Mouse (Mus musculus) heart, embryonic 14.5 days (tissue): Measurements from ENCODE around the gene Adat3. TPM values are rescaled to one million over a fixed set of nuclear protein-coding genes. Genes with fewer than 3 reads are reported as not detected.

Source experiments
- microRNA-seq: library from miRNA; unstranded; fragments of <30 nt; microRNA quantifications from one replicate; pipeline ENCODE4, GENCODE M21; 2016
- polyA plus RNA-seq: library from polyadenylated mRNA; unstranded; fragments of >200 nt; fragmentation: Nextera tagmentation; extraction: Ambion mirVana; gene quantifications from 2 replicates; pipeline ENCODE4 v1.2.1, GENCODE M21; 2014

Adat3 gene
- polyA plus RNA-seq, 1 experiment from 2014 or later = 2.6 TPM

Small RNA genes lying within 50 kb of the gene (microRNA-seq; reads per million reads assigned to microRNA genes)
- not detected for gene Mir6912

Other genes starting within 250 kb of the Adat3 start
- not detected in 2 replicates for gene Plk5, start 246.4 kb upstream of the Adat3 start, polyA plus RNA-seq
- gene Mex3d, start 215.2 kb upstream of the Adat3 start, polyA plus RNA-seq = 3.9 and 6.3 TPM in 2 replicates
- gene Mbd3, start 203.3 kb upstream of the Adat3 start, polyA plus RNA-seq = 116 and 125 TPM in 2 replicates
- 2,007 and 2,169 TPM in 2 replicates for gene Uqcr11, start 196.1 kb upstream of the Adat3 start, polyA plus RNA-seq
- gene Tcf3, start 169.2 kb upstream of the Adat3 start, polyA plus RNA-seq = 48.6 and 54.0 TPM in 2 replicates
- gene Onecut3, start 108.0 kb upstream of the Adat3 start, polyA plus RNA-seq = not detected in 2 replicates
- gene Atp8b3, start 63.8 kb upstream of the Adat3 start, polyA plus RNA-seq = 0.08 and 0.09 TPM in 2 replicates
- gene Rexo1, start 41.3 kb upstream of the Adat3 start, polyA plus RNA-seq = 16.7 and 17.0 TPM in 2 replicates
- gene Klf16, start 25.6 kb upstream of the Adat3 start, polyA plus RNA-seq = 3.5 and 5.0 TPM in 2 replicates
- 119 and 141 TPM in 2 replicates for gene Abhd17a, start 12.5 kb upstream of the Adat3 start, polyA plus RNA-seq
- gene Scamp4, start within 50 bp of the Adat3 start, polyA plus RNA-seq = 65.9 and 67.1 TPM in 2 replicates
- 0.88 and 1.4 TPM in 2 replicates for gene Gm49322, start 3.1 kb downstream of the Adat3 start, polyA plus RNA-seq
- gene Csnk1g2, start 20.0 kb downstream of the Adat3 start, polyA plus RNA-seq = 64.8 and 65.0 TPM in 2 replicates
- 49.4 and 53.8 TPM in 2 replicates for gene Btbd2, start 54.2 kb downstream of the Adat3 start, polyA plus RNA-seq
- gene Mknk2, start 75.2 kb downstream of the Adat3 start, polyA plus RNA-seq = 69.5 and 82.7 TPM in 2 replicates
- 19.1 and 22.3 TPM in 2 replicates for gene Mob3a, start 99.1 kb downstream of the Adat3 start, polyA plus RNA-seq
- gene Izumo4, start 99.3 kb downstream of the Adat3 start, polyA plus RNA-seq = 3.5 and 7.0 TPM in 2 replicates
- gene Ap3d1, start 139.4 kb downstream of the Adat3 start, polyA plus RNA-seq = 45.0 and 54.5 TPM in 2 replicates
- 26.5 and 28.2 TPM in 2 replicates for gene Dot1l, start 152.3 kb downstream of the Adat3 start, polyA plus RNA-seq
- 49.2 and 51.0 TPM in 2 replicates for gene Sf3a2, start 195.3 kb downstream of the Adat3 start, polyA plus RNA-seq
- gene Plekhj1, start 195.7 kb downstream of the Adat3 start, polyA plus RNA-seq = 71.1 and 75.4 TPM in 2 replicates
- gene Amh, start 202.4 kb downstream of the Adat3 start, polyA plus RNA-seq = 0.12 TPM in 1 of 2 replicates, not detected in the other
- gene Jsrp1, start 210.6 kb downstream of the Adat3 start, polyA plus RNA-seq = 5.5 and 5.6 TPM in 2 replicates
- 2,025 and 2,172 TPM in 2 replicates for gene Oaz1, start 223.8 kb downstream of the Adat3 start, polyA plus RNA-seq
- 0.46 TPM in 2 replicates for gene Lingo3, start 241.2 kb downstream of the Adat3 start, polyA plus RNA-seq